ENCODE assay signal across 8 mouse cellular contexts in genomic region chr1:136234595-136235092, GRCm38 (mm10). TPM values are rescaled to one million over a fixed set of nuclear protein-coding genes. Genes with fewer than 3 reads are reported as not detected.
DNase-seq lines count a peak whose midpoint lies in the region; ATAC-seq and TF ChIP-seq lines count a peak whose summit lies in the region.

No protein-coding gene starts in this region.

- peaks cover 13% of the 10 kb centered on the region for H3K4me1 ChIP-seq in heart, postnatal 0 days (ENCODE audit: control insufficient read depth, insufficient read depth)
- no peaks in the 10 kb centered on the region for H3K4me1 ChIP-seq in brown adipose tissue, adult 24 weeks (ENCODE audit: control insufficient read depth, insufficient read depth, insufficient read length, low read length)
- H3K4me1 ChIP-seq in midbrain, embryonic 16.5 days (ENCODE audit: control insufficient read depth, insufficient read depth, low read length): peaks cover 28% of the 10 kb centered on the region

- no peak for DNase-seq in heart, postnatal 0 days (ENCODE audit: low spot score)
- no peak for DNase-seq in heart, adult 8-10 months (ENCODE audit: low spot score)
- DNase-seq in frontal cortex, adult 2 months (ENCODE audit: extremely low spot score in 1 of 2, low spot score in 1 of 2): no peak
- no peak for DNase-seq in adrenal gland, adult (ENCODE audit: inconsistent age in 2 of 2, low spot score in 1 of 2)
- DNase-seq in thymus, postnatal 25 days: no peak

- H3K4me3 ChIP-seq in heart, postnatal 0 days (ENCODE audit: low read depth, low read length): peak overlapping the region; percentile 54
- H3K4me3 ChIP-seq in brown adipose tissue, adult 24 weeks (ENCODE audit: insufficient read depth, low read depth, low read length): peak overlapping the region; percentile 57
- H3K4me3 ChIP-seq in midbrain, embryonic 16.5 days (ENCODE audit: low read depth, low read length): peak overlapping the region; percentile 62

- TF ChIP-seq EP300 in heart, postnatal 0 days (IDR thresholded peaks at IDR 0.05; ENCODE audit: low read depth): no peak

- H3K27me3 ChIP-seq in heart, postnatal 0 days (ENCODE audit: control insufficient read depth, insufficient read depth, low read length): peaks cover 56% of the 10 kb centered on the region
- H3K27me3 ChIP-seq in midbrain, embryonic 16.5 days (ENCODE audit: control insufficient read depth, insufficient read depth, low read depth, low read length): peaks cover 3% of the 10 kb centered on the region; the same call in 1 of the 2 replicates

- no peak overlapping the region for H3K9ac ChIP-seq in heart, postnatal 0 days (replicated peaks; ENCODE audit: low read depth, low read length)
- H3K9ac ChIP-seq in midbrain, embryonic 16.5 days (ENCODE audit: low read depth, low read length): peak overlapping the region; percentile 77

- peak; percentile 17; the same call in 1 of the 2 replicates for TF ChIP-seq CTCF in heart, postnatal 0 days (IDR thresholded peaks at IDR 0.05; ENCODE audit: low read depth)

- no peaks in the 10 kb centered on the region for H3K36me3 ChIP-seq in heart, postnatal 0 days (replicated peaks; ENCODE audit: control insufficient read depth, insufficient read depth, low read length)
- no peaks in the 10 kb centered on the region for H3K36me3 ChIP-seq in midbrain, embryonic 16.5 days (ENCODE audit: control insufficient read depth, insufficient read depth, low read length)

- H3K9me3 ChIP-seq in heart, postnatal 0 days (replicated peaks; ENCODE audit: control insufficient read depth, low read length): no peaks in the 10 kb centered on the region
- no peaks in the 10 kb centered on the region for H3K9me3 ChIP-seq in midbrain, embryonic 16.5 days (replicated peaks; ENCODE audit: control insufficient read depth, low read length, poor library complexity, severe bottlenecking)

- 9% methylated on average over 9 of the region's 9 CpGs for WGBS in heart, postnatal 0 days
- under 1% methylated on average over 9 of the region's 9 CpGs for WGBS in midbrain, embryonic 16.5 days

- no peak for ATAC-seq in heart, postnatal 0 days (ENCODE audit: insufficient read depth, low read depth)
- ATAC-seq in inflammation-experienced regulatory T-cells, adult 6 months: peak; percentile 41
- ATAC-seq in midbrain, embryonic 16.5 days: peak; percentile 10; the same call in 1 of the 2 replicates

- no peak overlapping the region for H3K27ac ChIP-seq in heart, postnatal 0 days (ENCODE audit: low read depth)
- H3K27ac ChIP-seq in brown adipose tissue, adult 24 weeks (replicated peaks; ENCODE audit: low read depth, low read length): no peak overlapping the region
- H3K27ac ChIP-seq in midbrain, embryonic 16.5 days (ENCODE audit: low read length): no peak overlapping the region

- peak overlapping the region; percentile 83 for H3K4me2 ChIP-seq in heart, postnatal 0 days (ENCODE audit: low read depth, low read length)
- H3K4me2 ChIP-seq in midbrain, embryonic 16.5 days (ENCODE audit: low read length): peak overlapping the region; percentile 91

RNA-seq across cellular contexts. Expression of gene Inava, which starts 0.6 kb away (rescaled TPM):
- total RNA-seq in heart, postnatal 0 days (2014; rRNA removed; ENCODE audit: low replicate concordance): 0.42 and 0.70 TPM in 2 replicates
- polyA plus RNA-seq in heart, postnatal 0 days (2015; fragmentation: Nextera tagmentation; extraction: Ambion mirVana): 0.21 TPM in 1 of 2 replicates, not detected in the other
- not detected for total RNA-seq in heart, adult 8-10 months (2022)
- polyA plus RNA-seq in brown adipose tissue, adult 24 weeks (2012; ENCODE audit: insufficient read depth, insufficient read length, missing spikeins): not detected in 2 replicates
- under 1 TPM in 1 of 3 experiments, not detected in 2; 0.11 TPM for polyA plus RNA-seq in inflammation-experienced regulatory T-cells, adult 6 months (2017; shearing (Covaris generic))
- polyA plus RNA-seq in midbrain, embryonic 16.5 days (2015; fragmentation: Nextera tagmentation; extraction: Ambion mirVana): 1.5 and 3.0 TPM in 2 replicates
- 2.8 and 3.3 TPM in 2 replicates for polyA plus RNA-seq in frontal cortex, adult 2 months (2012; rRNA removed)

RNA-seq across cellular contexts. Expression of gene Mroh3, which starts 22.0 kb away (rescaled TPM):
- total RNA-seq in heart, postnatal 0 days (2014; rRNA removed; ENCODE audit: low replicate concordance): not detected in 2 replicates
- polyA plus RNA-seq in heart, postnatal 0 days (2015; fragmentation: Nextera tagmentation; extraction: Ambion mirVana): not detected in 2 replicates
- total RNA-seq in heart, adult 8-10 months (2022): not detected
- polyA plus RNA-seq in brown adipose tissue, adult 24 weeks (2012; ENCODE audit: insufficient read depth, insufficient read length, missing spikeins): not detected in 2 replicates
- polyA plus RNA-seq in inflammation-experienced regulatory T-cells, adult 6 months (2017; shearing (Covaris generic)): not detected
- polyA plus RNA-seq in midbrain, embryonic 16.5 days (2015; fragmentation: Nextera tagmentation; extraction: Ambion mirVana): not detected in 2 replicates
- 0.63 and 0.88 TPM in 2 replicates for polyA plus RNA-seq in frontal cortex, adult 2 months (2012; rRNA removed)

RNA-seq across cellular contexts. Expression of gene Gpr25, which starts 26.0 kb away (rescaled TPM):
- not detected in 2 replicates for total RNA-seq in heart, postnatal 0 days (2014; rRNA removed; ENCODE audit: low replicate concordance)
- polyA plus RNA-seq in heart, postnatal 0 days (2015; fragmentation: Nextera tagmentation; extraction: Ambion mirVana): not detected in 2 replicates
- not detected for total RNA-seq in heart, adult 8-10 months (2022)
- polyA plus RNA-seq in brown adipose tissue, adult 24 weeks (2012; ENCODE audit: insufficient read depth, insufficient read length, missing spikeins): not detected in 2 replicates
- not detected for polyA plus RNA-seq in inflammation-experienced regulatory T-cells, adult 6 months (2017; shearing (Covaris generic))
- 0.72 and 0.77 TPM in 2 replicates for polyA plus RNA-seq in midbrain, embryonic 16.5 days (2015; fragmentation: Nextera tagmentation; extraction: Ambion mirVana)
- 5.4 and 6.5 TPM in 2 replicates for polyA plus RNA-seq in frontal cortex, adult 2 months (2012; rRNA removed)
